Mouse (Mus musculus) forebrain, embryonic 15.5 days (tissue): ENCODE measurements around the gene Ubl4a. TPM values are rescaled to one million over a fixed set of nuclear protein-coding genes. Genes with fewer than 3 reads are reported as not detected.
"Not testable (repeated sequence)": the region's sequence is repeated elsewhere in the genome, so short reads cannot be mapped to it uniquely, and the experiment has no call there.

ENCODE experiments used
- ATAC-seq: fragments of 200-750 bp; cut with Nextera tagmentation; replicated peaks from 2 replicates; pipeline ENCODE4 v1.8.0; 2017; ENCODE audit warnings: mild to moderate bottlenecking, moderate TSS enrichment, moderate library complexity
- H3K27ac ChIP-seq: fragments of 300-500 bp; sonication (generic); replicated peaks from 2 replicates; pipeline ENCODE4 v1.5.1; 2015; ENCODE audit warnings: mild to moderate bottlenecking, inconsistent platforms
- H3K27me3 ChIP-seq: fragments of 300-500 bp; sonication (generic); 2 replicates; pipeline ENCODE4 v1.6.1; 2015; ENCODE audit warnings: inconsistent platforms
- H3K36me3 ChIP-seq: fragments of 300-500 bp; sonication (generic); 2 replicates; pipeline ENCODE4 v1.6.1; 2015; ENCODE audit warnings: mild to moderate bottlenecking, inconsistent platforms
- H3K4me1 ChIP-seq: fragments of 300-500 bp; sonication (generic); 2 replicates; pipeline ENCODE4 v1.6.1; 2015; ENCODE audit warnings: inconsistent platforms
- H3K4me2 ChIP-seq: fragments of 300-500 bp; sonication (generic); replicated peaks from 2 replicates; pipeline ENCODE4 v1.6.1; 2015; ENCODE audit warnings: mild to moderate bottlenecking, inconsistent platforms
- H3K4me3 ChIP-seq: fragments of 300-500 bp; sonication (generic); 2 replicates; pipeline ENCODE4 v1.5.1; 2015; ENCODE audit warnings: mild to moderate bottlenecking, inconsistent platforms
- H3K9ac ChIP-seq: fragments of 300-500 bp; sonication (generic); replicated peaks from 2 replicates; pipeline ENCODE4 v1.6.1; 2015; ENCODE audit warnings: mild to moderate bottlenecking, inconsistent platforms
- H3K9me3 ChIP-seq: fragments of 300-500 bp; sonication (generic); 2 replicates; pipeline ENCODE4 v1.6.1; 2016; ENCODE audit warnings: inconsistent platforms
- WGBS: fragments of 180-500 bp; shearing (Covaris S2); methylation state at CpG from one replicate; pipeline ENCODE4 v1.1.7; 2015; ENCODE audit warnings: mixed read lengths; 5-methylcytosine and 5-hydroxymethylcytosine counted together
- polyA plus RNA-seq: library from polyadenylated mRNA; unstranded; fragments of >200 nt; fragmentation: Nextera tagmentation; extraction: Ambion mirVana; gene quantifications from 2 replicates; pipeline ENCODE4 v1.2.1, GENCODE M21; 2015

Gene Ubl4a
- polyA plus RNA-seq: 68.4 and 69.0 TPM in 2 replicates

DNA sequence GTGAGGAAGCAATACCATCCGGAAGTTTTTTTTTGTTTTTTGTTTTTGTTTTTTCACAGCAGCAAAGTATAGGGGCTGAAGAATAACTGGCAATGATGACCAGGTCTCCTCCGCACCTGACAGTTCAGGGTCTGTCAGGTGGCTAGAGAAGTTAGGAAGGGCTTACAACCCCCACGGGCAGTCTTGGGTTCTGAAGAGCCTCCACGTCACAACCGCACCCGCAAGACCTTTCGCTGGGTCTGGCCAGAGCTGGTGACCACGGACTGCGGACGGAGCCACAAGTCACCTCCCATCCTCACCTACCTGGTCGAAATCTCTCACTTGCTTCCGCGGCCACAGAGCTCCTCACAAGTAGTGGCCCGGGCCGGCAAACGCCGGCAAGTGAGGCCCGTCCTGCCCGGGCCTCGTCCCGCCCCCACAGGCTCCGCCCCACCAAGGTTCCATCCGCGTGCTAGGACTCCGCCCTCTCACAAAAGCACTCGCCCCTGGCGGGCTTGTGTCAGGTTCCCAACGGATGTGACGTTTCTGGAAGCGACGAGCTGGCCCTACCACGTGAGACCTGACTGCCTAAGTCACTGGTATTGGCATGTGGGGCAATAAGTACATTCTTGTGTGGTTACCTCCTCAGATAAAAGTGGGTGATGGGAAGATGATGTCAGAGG lies at the start of gene Ubl4a, which contains the start of gene Slc10a3:
Gene Ubl4a (minus strand): TSS at position 331 of the 662 bp plus-strand sequence.
Gene Slc10a3 (minus strand): TSS at position 462 of the 662 bp plus-strand sequence.
- Histone ChIP-seq H3K27me3 (no peaks in the 10 kb centered on the region), H3K4me3 (peak within 1 kb of the TSS; percentile 50), H3K36me3 (no peaks in the 10 kb centered on the region), H3K4me1 (0 out of 2 replicates have a peak, but pooled peaks cover 3% of the 10 kb centered on the region), H3K9me3 (no peaks in the 10 kb centered on the region), H3K27ac (no peak within 1 kb of the TSS), H3K9ac (peak within 1 kb of the TSS; percentile 54), H3K4me2 (peak within 1 kb of the TSS; percentile 62)
- peak; percentile 93 for ATAC-seq
- 19% methylated on average over 32 of the region's 32 CpGs for WGBS

DNA sequence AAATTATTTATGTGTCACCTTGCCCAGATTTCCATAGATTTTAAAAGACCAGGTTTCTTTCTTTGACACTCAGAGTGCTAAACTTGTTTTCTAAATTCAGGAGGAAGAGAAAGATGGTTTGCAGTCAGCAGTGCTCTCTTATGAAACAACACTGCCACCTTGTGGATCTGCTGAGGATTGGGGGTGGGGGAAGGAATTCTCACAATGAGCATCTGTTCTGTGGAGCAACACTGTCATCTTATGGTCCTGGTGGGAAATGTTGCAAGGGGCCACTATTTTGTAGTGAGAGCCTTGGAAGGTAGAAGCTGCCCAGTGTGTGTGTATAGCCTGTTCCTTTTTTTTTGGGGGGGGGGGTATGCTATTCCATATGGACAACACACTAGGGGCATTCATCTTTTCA lies 40.4 kb upstream of the Ubl4a start:
- H3K27me3 ChIP-seq: no peaks in the 10 kb centered on the region
- H3K4me3 ChIP-seq: no peak overlapping the region
- no peaks in the 10 kb centered on the region for H3K9me3 ChIP-seq
- no peak overlapping the region for H3K4me2 ChIP-seq
- H3K9ac ChIP-seq: no peak overlapping the region
- H3K27ac ChIP-seq: no peak overlapping the region
- ATAC-seq: peak; percentile 76
- H3K36me3 ChIP-seq: no peaks in the 10 kb centered on the region
- H3K4me1 ChIP-seq: no peaks in the 10 kb centered on the region

DNA sequence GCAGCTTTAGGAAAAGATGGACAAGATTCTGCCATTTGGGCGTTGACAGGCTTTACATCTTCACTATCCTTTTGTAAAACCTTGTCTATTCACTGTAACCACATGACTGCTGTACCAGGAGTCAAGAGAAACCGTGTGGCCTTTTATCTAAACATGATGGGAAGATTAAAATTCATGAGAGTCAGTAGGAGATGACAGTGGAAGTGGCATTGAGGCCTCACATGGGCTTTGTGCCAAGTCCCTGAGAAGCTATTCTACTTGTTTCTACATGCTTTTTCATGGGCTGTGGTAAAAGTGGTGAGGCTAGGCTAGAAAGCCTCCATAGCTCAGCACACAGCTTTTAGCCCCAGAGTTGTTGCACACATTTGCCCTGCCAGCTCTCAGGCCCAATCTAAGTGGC lies 35.3 kb upstream of the Ubl4a start:
- H3K9ac ChIP-seq: no peak overlapping the region
- 49% methylated on average over 2 of the region's 2 CpGs for WGBS
- no peaks in the 10 kb centered on the region for H3K4me1 ChIP-seq
- no peaks in the 10 kb centered on the region for H3K27me3 ChIP-seq
- ATAC-seq: no peak
- no peak overlapping the region for H3K4me3 ChIP-seq
- no peaks in the 10 kb centered on the region for H3K9me3 ChIP-seq
- H3K27ac ChIP-seq: no peak overlapping the region
- H3K4me2 ChIP-seq: no peak overlapping the region
- H3K36me3 ChIP-seq: no peaks in the 10 kb centered on the region

DNA sequence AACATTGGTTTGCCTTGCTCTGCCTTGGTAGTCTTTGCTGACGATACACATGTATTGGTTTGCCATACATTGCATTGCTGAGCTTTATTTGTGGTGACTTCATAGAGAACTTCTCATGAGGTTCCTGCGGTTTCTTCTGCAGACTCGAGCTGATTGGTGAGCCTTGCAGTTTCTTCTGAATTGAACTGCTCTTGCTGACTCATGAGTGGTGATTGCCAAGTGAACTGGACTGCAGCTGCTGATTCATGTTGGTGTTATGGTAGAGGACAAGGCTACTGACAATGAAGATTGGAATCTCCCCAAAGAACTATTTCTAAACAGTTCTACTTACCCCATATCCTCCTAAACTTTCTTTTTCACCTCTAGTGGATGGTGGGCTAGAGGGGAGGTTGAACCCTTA lies 27.1 kb upstream of the Ubl4a start:
- no peaks in the 10 kb centered on the region for H3K36me3 ChIP-seq
- H3K9ac ChIP-seq: no peak overlapping the region
- no peak overlapping the region for H3K4me2 ChIP-seq
- H3K27me3 ChIP-seq: no peaks in the 10 kb centered on the region
- no peak for ATAC-seq
- no peaks in the 10 kb centered on the region for H3K4me1 ChIP-seq
- H3K4me3 ChIP-seq: no peak overlapping the region
- WGBS: 87% methylated on average over 3 of the region's 3 CpGs
- H3K9me3 ChIP-seq: no peaks in the 10 kb centered on the region
- no peak overlapping the region for H3K27ac ChIP-seq

DNA sequence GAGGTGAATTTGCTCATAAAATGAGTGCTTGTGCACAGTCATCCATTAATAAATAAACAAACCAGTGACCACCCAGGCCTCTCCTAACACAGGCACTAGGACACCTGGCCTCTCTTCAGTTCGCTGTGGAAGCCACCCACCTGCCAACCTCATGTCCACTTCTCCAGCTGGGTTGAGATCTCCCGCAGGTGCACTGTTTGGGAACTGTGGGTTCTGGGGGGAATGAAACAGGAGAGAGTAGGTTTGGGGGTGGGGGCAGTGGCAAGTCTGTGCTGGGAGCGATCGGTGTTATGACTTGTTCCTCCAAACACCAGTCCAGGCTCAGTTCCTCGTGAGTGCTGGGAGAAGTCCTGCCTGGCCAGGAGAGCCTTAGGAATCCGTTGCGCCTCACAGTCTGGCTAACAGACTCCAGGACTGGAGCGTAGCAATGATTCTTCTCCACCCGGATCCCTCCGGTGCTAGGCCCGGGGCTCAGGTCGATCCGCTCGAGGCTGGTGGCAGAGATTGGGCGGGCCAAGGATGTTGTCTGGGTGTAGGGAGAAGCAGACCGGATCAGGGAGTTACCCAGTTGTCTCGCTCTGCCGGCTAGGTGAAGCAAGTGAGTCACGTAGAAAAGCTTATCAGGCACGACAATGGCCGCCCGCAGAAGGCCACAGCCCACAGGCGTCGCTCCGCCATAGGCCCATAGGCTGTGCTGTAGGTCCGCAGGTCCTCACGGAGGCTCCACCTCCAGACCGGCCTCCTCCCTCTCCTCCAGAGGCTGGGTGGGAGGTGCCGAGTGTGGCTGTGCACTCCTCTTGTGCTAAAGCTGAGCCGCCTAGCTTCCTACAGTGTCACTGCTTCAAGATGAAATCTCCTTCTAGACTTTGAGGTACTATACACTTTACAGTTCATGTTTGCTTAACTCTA lies 19.8 kb upstream of the Ubl4a start, which contains the start of the genes Fam3a and Ikbkg:
Gene Fam3a (minus strand): TSS at position 738 of the 909 bp plus-strand sequence.
Gene Ikbkg (plus strand): TSS at position 756 of the 909 bp plus-strand sequence.
- Histone ChIP-seq H3K9me3 (no peaks in the 10 kb centered on the region), H3K4me2 (peak within 1 kb of the TSS; percentile 55), H3K4me3 (peak within 1 kb of the TSS; percentile 46), H3K4me1 (peaks cover 6% of the 10 kb centered on the region), H3K27me3 (no peaks in the 10 kb centered on the region), H3K9ac (peak within 1 kb of the TSS; percentile 59), H3K36me3 (no peaks in the 10 kb centered on the region), H3K27ac (peak within 1 kb of the TSS; percentile 61)
- 24% methylated on average over 30 of the region's 30 CpGs for WGBS
- ATAC-seq: peak; percentile 100

- ATAC-seq: no peak
- Histone ChIP-seq H3K27me3 (no peaks in the 10 kb centered on the region), H3K9ac (no peak overlapping the region), H3K9me3 (no peaks in the 10 kb centered on the region), H3K4me1 (peaks cover 6% of the 10 kb centered on the region), H3K36me3 (no peaks in the 10 kb centered on the region), H3K27ac (no peak overlapping the region), H3K4me2 (no peak overlapping the region), H3K4me3 (no peak overlapping the region)
Measured at GRCm38 (mm10) chrX:74388153-74388552, 15.1 kb upstream of the Ubl4a start.

DNA sequence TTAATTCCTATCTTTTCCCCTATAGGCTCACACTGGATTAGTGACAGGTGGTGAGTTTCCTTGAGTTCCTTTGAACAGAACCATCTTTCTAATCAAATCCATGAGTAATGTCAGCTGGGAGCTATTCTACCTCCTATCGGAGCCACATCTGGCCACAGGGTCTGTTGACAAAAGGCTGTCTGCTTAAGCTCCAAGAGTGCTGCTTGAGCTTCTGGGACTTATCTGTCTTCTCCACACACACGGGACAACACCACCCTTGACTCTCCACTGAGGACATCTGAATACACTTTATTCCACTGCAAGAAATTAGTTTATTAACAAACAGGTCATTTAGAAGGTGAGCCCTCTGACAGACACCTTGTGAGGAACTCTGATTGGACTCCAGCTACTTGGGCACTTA lies 11.4 kb upstream of the Ubl4a start:
- Histone ChIP-seq H3K9ac (no peak overlapping the region), H3K9me3 (no peaks in the 10 kb centered on the region), H3K4me3 (no peak overlapping the region), H3K4me2 (no peak overlapping the region), H3K4me1 (no peaks in the 10 kb centered on the region), H3K36me3 (no peaks in the 10 kb centered on the region), H3K27ac (no peak overlapping the region), H3K27me3 (no peaks in the 10 kb centered on the region)
- no peak for ATAC-seq
- WGBS: 85% methylated on average over 2 of the region's 2 CpGs

DNA sequence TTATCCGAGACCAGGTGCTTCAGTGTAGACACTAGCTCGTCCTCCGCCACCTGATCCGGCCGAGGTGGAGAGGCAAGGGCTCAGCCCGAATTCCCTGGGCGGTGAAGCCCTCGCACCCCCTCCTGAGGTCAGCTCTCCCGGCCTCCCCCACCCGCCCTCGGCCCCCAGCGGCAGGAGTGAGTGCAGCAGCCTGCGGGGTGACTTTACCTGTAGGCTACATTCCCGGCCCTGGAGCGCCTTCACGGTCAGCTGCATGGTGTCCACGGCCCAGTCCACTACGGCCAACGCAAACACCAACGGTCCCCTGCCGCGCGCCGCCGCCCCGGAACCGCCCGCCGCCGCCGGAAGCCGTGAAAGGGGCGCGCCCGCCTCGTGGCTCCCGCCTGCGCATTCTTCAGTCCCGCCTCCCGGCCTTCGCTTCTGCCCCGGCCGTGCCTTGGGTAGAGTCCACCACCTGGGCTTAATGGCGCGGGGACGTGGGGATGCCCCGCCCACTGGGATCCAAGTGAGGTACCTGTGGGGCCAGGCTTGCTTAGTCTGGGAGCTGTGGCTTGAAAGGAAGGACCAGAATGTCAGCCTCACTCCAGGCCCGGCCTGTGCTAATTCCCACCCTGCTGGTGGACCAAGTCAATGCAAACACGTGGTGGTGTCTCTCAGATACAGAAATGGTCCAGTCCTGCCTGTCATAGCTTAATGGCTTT lies 4.7 kb downstream of the Ubl4a start:
- peak; percentile 77 for ATAC-seq
- H3K4me2 ChIP-seq: peak overlapping the region; percentile 60
- peaks cover 12% of the 10 kb centered on the region for H3K4me1 ChIP-seq
- peak overlapping the region; percentile 57 for H3K4me3 ChIP-seq
- H3K9ac ChIP-seq: peak overlapping the region; percentile 69
- no peaks in the 10 kb centered on the region for H3K27me3 ChIP-seq
- H3K9me3 ChIP-seq: no peaks in the 10 kb centered on the region
- no peaks in the 10 kb centered on the region for H3K36me3 ChIP-seq
- peak overlapping the region; percentile 71 for H3K27ac ChIP-seq
- WGBS: 15% methylated on average over 47 of the region's 49 CpGs

- peaks cover 12% of the 10 kb centered on the region for H3K4me1 ChIP-seq
- H3K9me3 ChIP-seq: no peaks in the 10 kb centered on the region
- no peak for ATAC-seq
- H3K4me3 ChIP-seq: peak overlapping the region; percentile 57
- WGBS: 67% methylated on average over 10 of the region's 10 CpGs
- peak overlapping the region; percentile 69 for H3K9ac ChIP-seq
- no peaks in the 10 kb centered on the region for H3K36me3 ChIP-seq
- peak overlapping the region; percentile 60 for H3K4me2 ChIP-seq
- H3K27ac ChIP-seq: no peak overlapping the region
- H3K27me3 ChIP-seq: no peaks in the 10 kb centered on the region
Measured at GRCm38 (mm10) chrX:74367512-74367911, 5.5 kb downstream of the Ubl4a start.

- 56% methylated on average over 11 of the region's 11 CpGs for WGBS
- no peaks in the 10 kb centered on the region for H3K4me1 ChIP-seq
- no peak for ATAC-seq
- H3K27ac ChIP-seq: no peak overlapping the region
- no peaks in the 10 kb centered on the region for H3K27me3 ChIP-seq
- H3K9ac ChIP-seq: no peak overlapping the region
- H3K4me3 ChIP-seq: no peak overlapping the region
- H3K36me3 ChIP-seq: no peaks in the 10 kb centered on the region
- no peak overlapping the region for H3K4me2 ChIP-seq
- H3K9me3 ChIP-seq: no peaks in the 10 kb centered on the region
Measured at GRCm38 (mm10) chrX:74359171-74359570, 13.8 kb downstream of the Ubl4a start.

- H3K9ac ChIP-seq, H3K4me1 ChIP-seq, H3K27ac ChIP-seq, H3K4me3 ChIP-seq, ATAC-seq, H3K4me2 ChIP-seq, H3K36me3 ChIP-seq, H3K27me3 ChIP-seq, H3K9me3 ChIP-seq: not testable (repeated sequence)
- WGBS: 85% methylated on average over 3 of the region's 3 CpGs
Measured at GRCm38 (mm10) chrX:74357069-74357468, 15.9 kb downstream of the Ubl4a start.

DNA sequence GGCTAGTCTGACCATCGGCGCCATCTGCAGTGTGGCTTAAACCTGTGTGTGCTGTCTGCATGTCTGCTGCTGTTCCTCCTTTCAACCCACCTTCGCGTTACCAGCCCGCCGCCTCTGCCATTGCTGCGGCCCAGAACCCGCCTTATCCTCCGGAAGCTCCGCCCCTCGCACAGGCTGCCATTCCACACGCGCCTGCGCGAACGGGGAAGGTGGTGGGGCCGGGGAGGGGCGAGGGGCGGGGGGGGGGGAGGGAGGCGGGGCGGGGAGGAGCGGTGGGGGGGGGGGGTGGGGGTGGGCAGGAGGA lies 19.6 kb downstream of the Ubl4a start, which contains the start of gene Lage3:
Gene Lage3 (minus strand): TSS at position 152 of the 304 bp plus-strand sequence.
- Histone ChIP-seq H3K4me2 (peak within 1 kb of the TSS; percentile 54), H3K9me3 (no peaks in the 10 kb centered on the region), H3K9ac (peak within 1 kb of the TSS; percentile 51), H3K4me3 (peak within 1 kb of the TSS; percentile 45), H3K4me1 (peaks cover 4% of the 10 kb centered on the region; the same call in 1 of the 2 replicates), H3K27me3 (no peaks in the 10 kb centered on the region), H3K27ac (peak within 1 kb of the TSS; percentile 74), H3K36me3 (no peaks in the 10 kb centered on the region)
- 16% methylated on average over 10 of the region's 22 CpGs for WGBS
- ATAC-seq: peak; percentile 89
